Mouse (Mus musculus) neural tube, embryonic 11.5 days (tissue): ENCODE measurements at regions not wholly inside any gene's neighbourhood (a gene's known extent, or its start where the extent isn't known, plus 50 kb on each side); places are given as distances from the start of the nearest gene placed in this dataset.

Experiments
- ATAC-seq: fragments of 200-750 bp; cut with Nextera tagmentation; 2 replicates; pipeline ENCODE4 v1.8.0; 2017; ENCODE audit warnings: moderate number of reproducible peaks, mild to moderate bottlenecking, moderate TSS enrichment, moderate library complexity; ENCODE audit not compliant: insufficient read depth, low FRiP score, low TSS enrichment
- DNase-seq: peaks from one replicate; pipeline ENCODE4 v3.0.0-alpha.2; 2015; ENCODE audit warnings: low spot score
- H3K27ac ChIP-seq: fragments of 300-500 bp; sonication (generic); 2 replicates; pipeline ENCODE4 v1.5.1; 2014; ENCODE audit warnings: low read depth, mild to moderate bottlenecking, low read length
- H3K27me3 ChIP-seq: fragments of 300-500 bp; sonication (generic); 2 replicates; pipeline ENCODE4 v1.6.1; 2014; ENCODE audit warnings: mild to moderate bottlenecking, low read length, mixed read lengths; ENCODE audit not compliant: control insufficient read depth, insufficient read depth
- H3K36me3 ChIP-seq: fragments of 300-500 bp; sonication (generic); 2 replicates; pipeline ENCODE4 v1.6.1; 2014; ENCODE audit warnings: mild to moderate bottlenecking, low read length, moderate library complexity, mixed read lengths; ENCODE audit not compliant: control insufficient read depth, insufficient read depth
- H3K4me1 ChIP-seq: fragments of 300-500 bp; sonication (generic); 2 replicates; pipeline ENCODE4 v1.6.1; 2014; ENCODE audit warnings: low read length, mixed read lengths; ENCODE audit not compliant: control insufficient read depth, insufficient read depth
- H3K4me2 ChIP-seq: fragments of 300-500 bp; sonication (generic); 2 replicates; pipeline ENCODE4 v1.6.1; 2014; ENCODE audit warnings: low read depth, mild to moderate bottlenecking, moderate library complexity
- H3K4me3 ChIP-seq: fragments of 300-500 bp; sonication (generic); 2 replicates; pipeline ENCODE4 v1.5.1; 2014; ENCODE audit warnings: low read depth, low read length
- H3K9ac ChIP-seq: fragments of 300-500 bp; sonication (generic); 2 replicates; pipeline ENCODE4 v1.6.1; 2014; ENCODE audit warnings: mild to moderate bottlenecking, low read length
- H3K9me3 ChIP-seq: fragments of 300-500 bp; sonication (generic); 2 replicates; pipeline ENCODE4 v1.6.1; 2016; ENCODE audit warnings: low read length; ENCODE audit not compliant: control insufficient read depth
- WGBS: fragments of 180-500 bp; shearing (Covaris S2); extraction: QIAGEN DNeasy Blood & Tissue Kit; methylation state at CpG from one replicate; pipeline ENCODE4 v1.1.7; 2014; 5-methylcytosine and 5-hydroxymethylcytosine counted together

DNA sequence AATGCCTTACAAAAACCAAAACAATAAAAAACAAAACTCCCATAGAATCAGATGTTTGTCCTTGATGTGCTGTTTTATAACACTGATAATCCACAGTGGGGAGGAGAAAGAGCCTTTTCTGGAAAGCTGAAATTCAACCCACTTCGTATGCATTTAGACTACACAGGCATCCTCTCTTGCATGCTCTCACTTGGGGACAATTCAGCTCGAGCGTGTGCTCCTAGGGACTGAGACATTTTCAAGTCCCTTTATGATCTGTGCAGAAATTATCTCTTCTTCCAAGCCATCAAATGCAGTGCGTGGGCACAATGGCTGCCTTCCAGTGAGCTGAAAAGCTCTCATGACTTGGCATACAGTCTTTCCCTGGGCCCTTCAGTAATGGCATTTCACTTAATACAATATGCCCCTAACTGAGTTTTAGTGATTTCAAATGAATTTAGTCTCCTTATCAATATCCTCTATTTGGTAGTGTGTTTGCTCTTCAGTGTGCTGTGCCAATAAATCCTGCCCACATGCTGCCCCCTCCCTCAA is 977.1 kb downstream of the 5730522E02Rik start:
- Histone ChIP-seq H3K9me3 (no peaks in the 10 kb centered on the region), H3K9ac (no peak overlapping the region), H3K27me3 (no peaks in the 10 kb centered on the region), H3K4me1 (no peaks in the 10 kb centered on the region), H3K4me3 (no peak overlapping the region), H3K4me2 (no peak overlapping the region), H3K27ac (no peak overlapping the region), H3K36me3 (no peaks in the 10 kb centered on the region)
- ATAC-seq (no peak), DNase-seq (no peak)
- WGBS = 81% methylated on average over 4 of the region's 4 CpGs
